Mouse (Mus musculus) embryo, embryonic 11.5 days (tissue): ENCODE data around the gene Slmap.
A peak's percentile ranks its signal among the peaks of the same experiment; 100 is the strongest.
"Not testable (repeated sequence)": the region's sequence is repeated elsewhere in the genome, so short reads cannot be mapped to it uniquely, and the experiment has no call there.

ENCODE experiments used
- DNase-seq: peaks from one replicate; pipeline ENCODE4 v3.0.0-alpha.2; 2012; ENCODE audit warnings: low read depth, low spot score

Slmap gene

DNA sequence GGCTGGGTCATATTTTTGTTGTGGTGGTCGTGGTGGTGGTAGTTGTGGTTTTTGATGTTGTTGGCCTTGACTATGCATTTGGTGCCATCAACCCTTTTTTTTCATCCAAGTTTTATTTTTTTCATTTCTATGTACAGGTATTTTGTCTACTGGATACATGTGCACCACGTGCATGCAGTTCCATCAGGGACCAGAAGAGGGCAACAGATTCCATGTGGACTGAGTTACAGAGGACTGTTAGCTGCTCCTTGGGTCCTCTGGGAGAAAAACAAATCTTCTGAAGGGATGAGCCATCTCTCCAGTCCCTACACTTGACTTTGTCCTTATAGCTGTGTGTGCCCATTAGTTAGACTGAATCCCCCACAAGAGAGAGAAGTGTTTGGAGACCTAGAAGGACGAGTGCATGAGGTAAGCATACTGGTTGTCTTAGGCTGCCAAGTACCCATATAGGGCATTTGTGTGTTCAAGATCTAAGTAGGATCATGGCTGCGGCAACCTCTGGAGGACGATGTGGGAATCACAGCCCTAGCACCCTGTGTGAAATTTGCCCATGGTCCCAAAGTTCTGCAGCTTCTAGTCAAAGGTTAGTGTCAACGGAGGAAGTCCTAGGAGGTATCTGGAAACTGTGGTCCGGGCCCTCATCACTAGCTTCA, 136.1 kb downstream of the Slmap start:
- no peak for DNase-seq

DNA sequence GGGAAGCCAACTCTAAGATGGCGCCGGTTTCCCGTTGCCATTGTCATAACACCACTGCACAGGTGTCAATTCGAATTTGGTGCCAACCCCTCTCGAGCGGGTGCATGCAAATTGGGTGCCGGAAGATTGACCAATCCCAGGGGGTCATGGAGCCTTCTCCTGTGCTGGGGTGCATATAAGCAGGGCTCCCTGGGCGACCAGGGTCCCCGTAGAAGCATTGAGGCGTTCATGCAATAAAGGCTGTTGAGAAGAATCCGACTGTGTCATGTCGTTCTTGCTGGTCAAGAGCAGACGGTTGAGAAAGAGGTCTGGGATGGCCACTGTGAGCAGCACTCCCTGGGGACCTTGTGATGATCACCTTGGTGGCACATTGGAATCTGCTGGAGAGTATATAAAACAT, 142.9 kb downstream of the Slmap start:
- no peak for DNase-seq

DNA sequence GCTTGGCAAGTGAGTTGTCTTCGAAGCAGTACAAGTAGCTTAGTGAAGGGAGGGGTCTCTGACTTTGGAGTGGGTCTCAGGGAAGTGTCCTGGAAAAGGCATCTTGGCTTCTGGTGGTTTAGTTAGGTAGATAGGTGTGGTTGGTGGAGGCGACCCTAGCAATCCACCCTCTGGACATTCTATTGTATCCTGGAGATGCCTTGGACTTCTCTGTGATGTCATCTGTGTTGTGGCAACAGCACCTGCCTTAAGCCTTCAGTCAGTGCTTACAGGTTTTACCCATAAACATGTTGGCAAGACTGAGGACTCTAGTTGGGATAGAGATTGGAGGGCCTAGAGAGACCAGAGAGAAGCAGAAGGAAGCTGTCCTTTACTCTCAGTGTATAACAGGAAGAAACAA, 145.8 kb downstream of the Slmap start:
- not testable (repeated sequence) for DNase-seq

DNA sequence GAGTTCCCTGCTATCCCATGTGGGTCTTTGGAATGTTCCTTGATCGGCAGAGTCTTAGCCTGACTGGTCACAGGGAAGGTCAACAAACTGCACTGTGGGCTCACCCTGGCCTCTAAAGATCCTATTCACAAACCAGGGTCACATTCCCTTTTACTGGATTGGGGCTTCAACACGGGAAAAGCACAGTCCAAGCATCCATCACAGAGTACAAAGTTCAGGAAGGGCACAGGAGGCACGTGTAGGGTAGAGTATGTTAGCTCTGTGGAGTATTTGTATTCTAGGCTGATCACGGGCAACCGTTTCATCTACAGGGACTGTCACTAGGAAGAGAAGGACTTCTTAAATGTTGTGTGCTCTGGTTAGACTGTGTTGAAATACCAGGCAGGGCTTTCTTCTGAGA, 147.7 kb downstream of the Slmap start:
- not testable (repeated sequence) for DNase-seq

DNA sequence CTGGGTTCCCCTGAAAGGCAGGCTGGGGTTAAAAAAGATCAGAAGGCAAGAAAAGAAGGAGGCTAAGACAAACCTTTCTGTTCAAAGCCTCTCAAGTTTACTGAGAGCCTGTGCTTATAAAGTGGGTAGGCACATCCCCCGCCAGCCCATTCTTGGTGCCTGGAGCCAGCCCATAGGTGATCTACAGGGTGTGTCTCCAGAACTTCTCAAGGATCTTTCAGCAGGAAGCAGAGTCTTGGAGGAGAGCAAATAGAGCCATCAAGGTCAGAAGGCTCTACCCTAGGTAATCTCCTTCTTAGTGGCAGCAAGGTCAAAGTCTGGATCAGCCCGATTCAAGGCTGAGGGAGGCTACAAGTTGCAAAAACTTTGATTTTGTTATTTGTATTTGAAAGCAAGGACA, 149.1 kb downstream of the Slmap start:
- DNase-seq = not testable (repeated sequence)

DNA sequence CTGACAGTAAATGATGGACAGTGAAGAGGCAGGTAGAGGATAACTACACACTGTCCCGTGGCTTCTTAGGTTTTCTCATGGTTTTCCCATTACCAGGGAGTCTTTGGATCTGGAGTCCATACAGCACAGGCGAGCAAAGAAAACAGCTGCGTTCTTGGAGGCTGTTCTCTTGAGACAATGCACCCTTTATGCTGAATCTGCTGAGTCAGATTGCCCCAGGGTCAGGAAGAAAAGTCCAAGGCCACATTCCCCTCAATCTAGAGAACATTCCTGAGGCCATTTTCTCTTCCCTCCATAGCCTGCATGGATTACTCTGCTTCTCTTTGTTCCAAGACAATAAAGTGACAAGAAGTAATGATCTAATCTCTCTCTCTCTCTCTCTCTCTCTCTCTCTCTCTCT, 155.7 kb downstream of the Slmap start:
- peak; percentile 11 for DNase-seq

DNA sequence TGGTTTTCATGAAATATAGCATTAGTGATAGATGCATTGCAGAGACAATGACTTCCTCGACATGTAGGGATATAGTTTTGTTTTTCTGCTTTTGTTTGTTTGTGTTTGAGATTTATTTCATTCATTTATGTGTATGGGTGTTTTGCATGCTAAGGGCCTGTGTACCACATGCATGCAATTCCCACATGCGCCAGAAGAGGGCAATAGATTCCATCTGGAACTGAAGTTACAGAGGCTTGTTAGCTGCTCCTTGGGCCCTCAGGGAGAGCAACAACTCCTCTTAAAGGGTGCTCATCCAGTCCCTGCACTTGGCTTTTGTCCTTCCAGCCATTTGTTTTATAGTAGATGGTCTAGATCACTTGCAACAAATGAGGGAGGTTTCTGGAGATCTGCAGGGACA, 158.1 kb downstream of the Slmap start:
- peak; percentile 58 for DNase-seq
